Mouse (Mus musculus) kidney, adult 2 months (tissue): ENCODE measurements around the gene Cyp19a1. TPM values are rescaled to one million over a fixed set of nuclear protein-coding genes. Genes with fewer than 3 reads are reported as not detected.

ENCODE experiments used
- DNase-seq: peaks from one replicate; pipeline ENCODE4 v3.0.0; 2021
- H3K27ac ChIP-seq: fragments of 200-500 bp; 2 replicates; pipeline ENCODE4 v1.5.1; 2012; ENCODE audit warnings: low read depth, low read length, control low read depth, inconsistent platforms; ENCODE audit not compliant: insufficient read depth
- H3K27me3 ChIP-seq: fragments of 200-500 bp; replicated peaks from 2 replicates; pipeline ENCODE4 v1.6.1; 2012; ENCODE audit warnings: mild to moderate bottlenecking, moderate library complexity, low read length, inconsistent platforms; ENCODE audit not compliant: control insufficient read depth, insufficient read depth
- H3K36me3 ChIP-seq: fragments of 200-500 bp; 2 replicates; pipeline ENCODE4 v1.6.1; 2012; ENCODE audit warnings: mild to moderate bottlenecking, moderate library complexity, low read length, inconsistent platforms; ENCODE audit not compliant: control insufficient read depth, insufficient read depth
- H3K4me1 ChIP-seq: fragments of 200-500 bp; 2 replicates; pipeline ENCODE4 v1.6.1; 2011; ENCODE audit warnings: low read length; ENCODE audit not compliant: control insufficient read depth, insufficient read depth
- H3K4me3 ChIP-seq: fragments of 200-500 bp; 2 replicates; pipeline ENCODE4 v1.5.1; 2011; ENCODE audit warnings: mild to moderate bottlenecking, low read depth, low read length, control low read depth; ENCODE audit not compliant: insufficient read depth
- CTCF ChIP-seq: fragments of 200-500 bp; conservative IDR thresholded peaks from 2 replicates; pipeline ENCODE4 v1.5.1; 2011; ENCODE audit warnings: low read depth, mild to moderate bottlenecking, control low read depth, low read length, moderate library complexity, mixed read lengths; ENCODE audit not compliant: insufficient read depth, insufficient read length
- POLR2A ChIP-seq: fragments of 200-500 bp; IDR thresholded peaks from one replicate; pipeline ENCODE4 v1.6.1; 2011; ENCODE audit warnings: low read depth, low read length, control low read depth
- WGBS: fragments of 180-500 bp; shearing (Covaris S2); methylation state at CpG from one replicate; pipeline ENCODE4 v1.1.7; 2018; 5-methylcytosine and 5-hydroxymethylcytosine counted together
- polyA plus RNA-seq: library from polyadenylated mRNA; depleted of rRNA; stranded (reverse); fragments of >200 nt; gene quantifications from 2 replicates; pipeline ENCODE4 v1.2.3, GENCODE M21; 2012

The Cyp19a1 gene
- polyA plus RNA-seq, 1 experiment = not detected

DNA sequence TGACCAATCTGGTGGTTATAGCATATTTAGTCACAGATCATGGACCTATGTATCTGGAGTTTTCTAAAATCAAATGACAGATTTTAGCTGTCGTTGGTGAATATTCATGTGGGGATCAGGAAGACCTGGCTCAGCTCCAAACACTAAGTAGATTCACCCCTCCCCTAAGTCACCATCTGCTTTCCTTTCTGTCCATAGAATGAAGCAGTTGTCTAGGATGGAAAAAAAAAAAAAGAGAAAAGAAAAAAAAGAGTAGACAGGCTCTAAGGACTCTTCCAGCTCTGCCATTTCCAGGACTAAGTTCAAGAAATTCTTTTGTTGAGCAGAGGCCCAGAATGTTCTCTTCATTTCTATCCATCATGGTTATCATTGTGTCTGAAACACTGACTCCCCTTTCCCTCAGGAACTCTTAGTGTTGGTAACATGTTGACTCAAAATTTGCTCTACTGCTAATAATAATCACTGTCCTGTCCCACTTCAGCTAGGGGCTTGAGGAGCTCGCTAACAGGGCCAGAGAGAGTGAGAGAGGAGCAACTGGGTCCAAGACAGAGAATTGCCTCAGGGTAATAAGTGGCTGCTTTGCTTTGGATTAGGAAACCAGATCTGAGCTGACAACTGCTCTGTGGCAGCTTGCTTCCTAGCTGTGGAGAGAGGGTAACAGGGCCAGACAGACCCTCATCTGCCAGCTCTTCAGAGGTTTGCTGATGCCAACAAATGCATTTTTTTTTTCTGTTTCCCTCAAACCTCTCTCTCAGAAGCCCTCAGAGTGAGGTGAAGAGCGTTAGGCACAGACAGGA lies 22.8 kb downstream of the Cyp19a1 start:
- Histone ChIP-seq H3K4me1 (no peaks in the 10 kb centered on the region), H3K27ac (no peak overlapping the region), H3K36me3 (no peaks in the 10 kb centered on the region), H3K4me3 (no peak overlapping the region), H3K27me3 (no peaks in the 10 kb centered on the region)
- WGBS = 71% methylated on average over 3 of the region's 3 CpGs
- TF ChIP-seq CTCF (no peak), POLR2A (no peak)
- no peak for DNase-seq

DNA sequence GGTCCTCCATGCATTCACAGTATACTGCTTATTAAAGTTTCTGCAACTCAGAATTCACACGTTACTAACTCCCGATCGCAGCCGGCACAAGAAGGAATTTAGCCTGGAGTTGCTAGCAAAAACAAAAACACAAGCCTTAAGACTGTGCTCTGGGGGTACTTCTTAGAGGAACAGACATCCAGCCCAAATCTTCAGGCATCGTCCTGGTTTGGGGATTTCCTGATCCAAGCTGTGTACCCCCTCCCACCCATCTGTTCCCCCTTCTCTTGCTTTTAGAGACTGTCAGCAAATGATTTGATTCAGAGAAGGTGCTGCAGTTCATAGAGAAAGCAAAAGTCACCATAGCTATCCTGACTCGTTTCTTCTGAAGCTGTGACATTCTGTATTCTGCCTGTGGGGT lies 40.3 kb downstream of the Cyp19a1 start:
- Histone ChIP-seq H3K27me3 (no peaks in the 10 kb centered on the region), H3K4me3 (no peak overlapping the region), H3K4me1 (no peaks in the 10 kb centered on the region), H3K36me3 (no peaks in the 10 kb centered on the region), H3K27ac (no peak overlapping the region)
- no peak for DNase-seq
- no peak for TF ChIP-seq CTCF
- no peak for TF ChIP-seq POLR2A
- 60% methylated on average over 6 of the region's 6 CpGs for WGBS

DNA sequence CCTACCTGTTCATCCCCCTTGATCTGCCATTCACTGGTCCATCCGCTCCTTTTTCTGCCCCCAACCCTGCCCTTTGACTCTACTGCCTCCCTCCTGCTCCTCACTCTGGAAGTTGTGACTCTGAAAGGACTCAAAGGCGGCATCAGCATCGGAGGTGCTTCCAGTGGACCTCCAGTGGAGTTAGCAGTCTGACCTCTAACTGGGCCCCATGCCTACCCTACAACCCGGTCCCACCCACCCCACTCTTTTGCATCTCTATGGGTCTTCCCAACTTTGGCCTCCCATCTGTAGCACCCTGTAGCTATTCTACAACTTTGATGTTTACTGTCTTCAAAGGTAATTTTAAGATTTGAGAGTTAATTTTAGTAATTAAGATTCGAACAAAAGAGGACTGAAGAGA lies 51.4 kb downstream of the Cyp19a1 start:
- H3K27me3 ChIP-seq = no peaks in the 10 kb centered on the region
- H3K4me1 ChIP-seq = no peaks in the 10 kb centered on the region
- no peaks in the 10 kb centered on the region for H3K36me3 ChIP-seq
- no peak for DNase-seq
- no peak overlapping the region for H3K27ac ChIP-seq
- TF ChIP-seq CTCF = no peak
- TF ChIP-seq POLR2A = no peak
- 66% methylated on average over 5 of the region's 5 CpGs for WGBS
- H3K4me3 ChIP-seq = no peak overlapping the region

DNA sequence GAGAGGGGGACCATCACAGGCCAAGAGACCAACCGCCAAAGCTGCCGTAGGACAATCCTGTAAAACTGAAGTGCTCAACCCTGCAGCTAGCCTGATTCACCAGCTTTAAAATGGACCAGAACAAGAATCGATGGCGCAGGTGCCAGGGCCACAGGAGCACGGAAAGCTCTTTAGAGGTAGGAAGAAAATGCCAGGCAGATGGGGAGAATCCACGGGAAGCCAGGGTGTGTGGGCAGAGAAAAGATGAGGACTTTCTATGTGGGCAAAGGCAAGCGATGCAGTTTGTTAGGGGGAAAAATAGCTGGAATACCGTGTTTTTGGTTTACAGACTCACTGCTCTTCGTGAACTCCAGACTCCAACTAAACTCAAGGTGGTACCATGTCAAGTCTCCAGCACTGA lies 53.0 kb downstream of the Cyp19a1 start:
- no peaks in the 10 kb centered on the region for H3K27me3 ChIP-seq
- WGBS = 90% methylated on average over 9 of the region's 9 CpGs
- TF ChIP-seq CTCF (no peak), POLR2A (no peak)
- no peak overlapping the region for H3K4me3 ChIP-seq
- no peak for DNase-seq
- no peaks in the 10 kb centered on the region for H3K36me3 ChIP-seq
- H3K27ac ChIP-seq = no peak overlapping the region
- H3K4me1 ChIP-seq = no peaks in the 10 kb centered on the region

DNA sequence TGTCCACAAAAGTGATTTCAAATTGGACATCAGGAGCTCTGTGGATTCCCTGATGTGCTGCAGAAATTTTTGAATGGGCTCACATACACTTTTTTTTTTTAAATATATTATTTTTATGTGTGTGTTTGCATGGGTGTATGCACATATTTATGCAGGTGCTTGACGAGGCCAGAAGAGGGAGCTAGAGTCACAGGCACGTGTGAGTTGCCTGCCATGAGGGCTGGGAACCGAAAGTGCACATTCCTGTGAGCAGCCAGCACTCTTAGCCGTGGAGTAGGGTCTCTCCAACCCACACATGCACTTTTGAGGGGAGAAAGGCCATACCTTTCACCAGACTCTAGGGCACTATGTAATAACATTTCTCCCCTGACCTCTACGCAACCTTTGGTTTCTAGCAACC lies 73.1 kb downstream of the Cyp19a1 start:
- no peaks in the 10 kb centered on the region for H3K36me3 ChIP-seq
- TF ChIP-seq POLR2A = no peak
- TF ChIP-seq CTCF = no peak; the same call in 1 of the 2 replicates
- 74% methylated on average over 5 of the region's 5 CpGs for WGBS
- DNase-seq = no peak
- no peaks in the 10 kb centered on the region for H3K27me3 ChIP-seq
- H3K4me3 ChIP-seq = no peak overlapping the region
- no peak overlapping the region for H3K27ac ChIP-seq
- no peaks in the 10 kb centered on the region for H3K4me1 ChIP-seq

DNA sequence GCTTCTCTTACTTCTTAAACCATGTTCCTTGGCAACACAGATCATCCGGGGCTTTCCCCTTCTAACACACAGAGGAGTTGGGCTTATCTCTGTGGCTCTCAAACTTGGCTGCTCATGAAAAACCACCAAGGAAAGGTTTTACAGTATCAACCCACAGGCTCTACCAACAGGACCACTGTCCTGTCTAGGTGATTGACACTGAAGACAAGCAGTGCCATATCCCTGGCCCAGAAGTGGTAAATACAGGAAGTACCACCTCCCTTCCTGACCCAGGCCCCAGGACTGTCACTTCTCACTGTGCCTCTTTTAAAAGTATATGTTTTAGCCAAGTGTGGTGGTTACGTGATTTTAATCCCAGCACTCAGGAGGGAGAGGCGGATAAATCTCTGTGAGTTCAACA lies 76.5 kb downstream of the Cyp19a1 start:
- Histone ChIP-seq H3K27me3 (no peaks in the 10 kb centered on the region), H3K27ac (no peak overlapping the region), H3K4me3 (no peak overlapping the region), H3K4me1 (no peaks in the 10 kb centered on the region), H3K36me3 (no peaks in the 10 kb centered on the region)
- no peak for DNase-seq
- 88% methylated on average over 3 of the region's 3 CpGs for WGBS
- TF ChIP-seq POLR2A (no peak), CTCF (no peak)

DNA sequence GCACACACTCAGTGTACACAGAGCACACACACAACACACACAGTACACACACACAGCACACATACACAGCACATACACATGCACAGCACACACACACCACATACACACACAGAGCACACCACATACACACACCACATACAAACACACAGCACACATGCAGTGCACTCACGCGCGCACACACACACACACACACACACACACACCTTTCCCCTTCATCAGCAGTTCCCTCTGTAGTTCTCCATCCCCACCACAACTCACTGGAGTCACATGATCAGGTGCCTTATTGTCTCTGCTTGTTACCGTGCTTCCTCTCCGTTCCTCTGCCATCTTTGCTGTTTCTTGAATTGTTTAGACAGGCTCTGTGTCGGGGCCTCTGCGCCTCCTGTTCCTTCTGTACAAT lies 85.4 kb downstream of the Cyp19a1 start:
- Histone ChIP-seq H3K4me1 (no peaks in the 10 kb centered on the region), H3K27me3 (no peaks in the 10 kb centered on the region), H3K27ac (no peak overlapping the region), H3K36me3 (no peaks in the 10 kb centered on the region), H3K4me3 (no peak overlapping the region)
- WGBS = 82% methylated on average over 7 of the region's 7 CpGs
- TF ChIP-seq POLR2A (no peak), CTCF (no peak)
- DNase-seq = no peak

DNA sequence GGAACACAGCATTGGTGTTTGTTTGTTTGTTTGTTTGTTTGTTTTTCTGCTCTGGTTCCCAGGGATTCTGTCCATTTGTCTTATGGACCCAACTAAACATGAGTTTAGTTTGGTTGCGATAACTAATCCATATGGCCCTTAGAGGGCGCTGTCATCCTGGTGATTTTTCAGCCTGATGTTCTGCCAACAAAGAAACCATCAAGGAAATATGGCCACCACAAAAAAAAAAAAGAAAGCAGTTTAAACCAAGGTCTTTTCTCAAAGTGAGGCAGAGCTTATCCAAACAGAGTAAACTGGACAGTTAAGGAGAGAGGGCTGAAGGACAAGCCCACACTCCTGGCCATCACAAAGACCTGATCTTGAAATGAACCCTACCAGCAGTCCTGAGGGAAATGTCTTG lies 86.6 kb downstream of the Cyp19a1 start:
- TF ChIP-seq CTCF (0 out of 2 replicates have a peak, but pooled peaks have one; percentile 19), POLR2A (no peak)
- H3K4me3 ChIP-seq = no peak overlapping the region
- no peaks in the 10 kb centered on the region for H3K27me3 ChIP-seq
- peak; percentile 32 for DNase-seq
- WGBS = 14% methylated on average over 2 of the region's 2 CpGs
- no peak overlapping the region for H3K27ac ChIP-seq
- H3K4me1 ChIP-seq = no peaks in the 10 kb centered on the region
- H3K36me3 ChIP-seq = no peaks in the 10 kb centered on the region
